Mouse (Mus musculus): ENCODE results near the gene Arhgef10l. TPM values are rescaled to one million over a fixed set of nuclear protein-coding genes. Genes with fewer than 3 reads are reported as not detected.

Gene Arhgef10l
- polyA plus RNA-seq, 2 experiments from 2014 or later = 0.16 TPM; not detected in 1

- ATAC-seq = no peak
Observed at GRCm38 (mm10) chr4:140520719-140521118, 145.1 kb downstream of the Arhgef10l start.

GRCm38 (mm10) chr4:140513797-140514196 lies 152.0 kb downstream of the Arhgef10l start:
- ATAC-seq = no peak

GRCm38 (mm10) chr4:140509856-140510255 lies 156.0 kb downstream of the Arhgef10l start:
- ATAC-seq = no peak

DNA sequence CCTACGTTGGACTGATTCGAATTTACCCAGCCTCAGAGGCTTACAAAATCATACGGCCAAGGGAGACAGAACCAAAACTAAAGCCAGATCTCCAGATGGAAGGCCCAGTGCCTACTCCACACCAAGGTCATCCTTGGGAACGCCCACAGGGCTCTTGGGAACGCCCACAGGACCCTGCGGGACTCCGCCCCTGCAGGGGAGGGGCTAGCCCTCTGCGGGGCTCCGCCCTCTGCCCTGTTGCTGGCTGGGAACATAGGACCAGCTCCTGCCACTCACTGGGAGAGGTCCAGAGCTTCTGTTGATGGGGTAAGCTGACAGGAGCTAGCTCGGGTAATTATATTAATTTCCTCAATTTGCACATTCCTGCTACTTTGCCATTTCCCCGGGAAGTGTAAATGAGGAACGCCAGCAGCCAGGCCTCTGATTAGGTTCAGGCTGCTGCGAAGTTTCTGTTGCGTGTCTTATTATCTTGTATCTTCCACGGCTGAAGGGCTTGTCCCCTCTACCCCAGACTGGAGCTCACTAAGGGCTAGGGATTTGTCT lies 158.6 kb downstream of the Arhgef10l start:
- no peak for ATAC-seq

GRCm38 (mm10) chr4:140505608-140506002 lies 160.2 kb downstream of the Arhgef10l start:
- ATAC-seq = no peak

- ATAC-seq = no peak
Observed at GRCm38 (mm10) chr4:140504921-140505607, 160.7 kb downstream of the Arhgef10l start.

DNA sequence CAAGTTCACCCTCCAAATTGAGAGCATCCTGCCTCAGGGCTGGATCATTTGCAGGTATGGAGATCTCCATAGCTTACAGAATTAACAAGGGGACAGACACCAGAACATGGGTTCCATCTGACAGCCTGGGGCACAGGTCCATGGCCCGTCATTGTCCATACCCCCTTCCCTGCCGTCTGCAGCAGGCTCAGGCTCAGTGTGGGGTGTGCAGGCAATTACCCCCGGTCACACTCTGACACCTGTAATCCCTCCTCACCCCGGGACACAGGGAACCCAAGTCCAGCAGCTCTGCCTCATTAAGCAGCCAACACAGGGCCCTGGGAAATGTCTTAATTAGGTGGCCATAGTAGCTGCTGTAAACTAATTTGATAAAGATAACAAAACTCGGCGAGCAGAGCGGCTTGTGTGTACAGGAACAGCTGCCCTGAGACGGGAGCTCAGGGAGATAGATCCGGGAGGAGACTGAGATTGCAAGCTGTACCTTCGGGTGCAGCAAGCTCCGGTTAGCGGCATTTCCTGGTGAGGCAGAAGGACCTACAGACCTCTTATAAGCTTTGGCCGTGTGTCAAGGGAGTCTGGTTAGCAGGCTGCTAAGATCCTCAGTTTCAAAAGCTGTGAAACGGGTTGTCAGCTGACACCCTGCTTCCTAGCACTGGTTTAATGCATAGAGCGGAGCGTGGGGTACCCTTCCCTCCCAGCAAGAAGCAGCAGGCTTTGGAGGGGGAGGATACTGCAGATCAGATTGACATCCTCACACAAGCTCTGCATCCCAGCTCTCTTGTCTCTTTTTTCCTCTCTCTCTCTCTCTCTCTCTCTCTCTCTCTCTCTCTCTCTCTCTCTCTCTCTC lies 161.5 kb downstream of the Arhgef10l start:
- no peak for ATAC-seq

GRCm38 (mm10) chr4:140500766-140501165 lies 165.0 kb downstream of the Arhgef10l start:
- ATAC-seq = no peak

- no peak for ATAC-seq
Observed at GRCm38 (mm10) chr4:140499571-140499970, 166.2 kb downstream of the Arhgef10l start.

- no peak for ATAC-seq
Observed at GRCm38 (mm10) chr4:140497169-140497568, 168.6 kb downstream of the Arhgef10l start.

DNA sequence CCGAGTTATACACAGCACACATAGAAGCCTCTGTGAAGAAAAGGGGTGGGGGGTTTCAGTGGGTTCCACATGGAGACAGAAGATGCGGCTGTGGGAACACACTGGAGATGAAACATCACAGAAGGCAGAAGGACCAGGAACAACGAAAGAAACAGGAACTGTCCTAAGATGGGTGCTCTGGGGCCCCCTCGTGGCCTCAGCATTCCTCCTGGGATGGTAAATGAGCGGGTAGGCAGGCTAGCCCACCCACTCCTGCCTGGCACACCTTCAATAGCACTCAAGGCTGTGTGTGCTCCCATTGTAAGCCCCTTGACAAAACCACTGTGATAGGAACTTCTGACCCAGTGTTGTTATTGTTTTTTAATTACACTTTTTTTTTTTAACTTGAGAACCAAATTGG lies 174.3 kb downstream of the Arhgef10l start:
- no peak for ATAC-seq

DNA sequence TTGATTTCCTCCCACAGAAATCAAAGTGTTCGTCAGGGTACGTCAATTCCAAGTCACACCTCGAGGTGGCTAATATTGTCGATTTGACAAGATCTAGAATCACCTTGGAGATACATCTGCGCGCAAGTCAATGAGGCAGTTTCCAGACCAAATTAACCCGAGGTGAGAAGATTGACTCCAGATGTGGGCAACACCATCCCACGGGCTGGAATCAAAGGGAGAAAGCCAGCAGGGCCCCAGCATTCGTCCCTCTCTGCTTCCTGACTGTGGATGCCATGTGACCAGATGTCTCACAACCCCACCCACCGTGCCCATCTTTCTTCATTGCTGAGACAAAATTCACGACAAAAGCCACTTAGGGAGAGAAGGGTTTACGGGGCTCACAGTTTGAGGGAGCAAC lies 180.4 kb downstream of the Arhgef10l start:
- ATAC-seq = no peak

- no peak for ATAC-seq
Observed at GRCm38 (mm10) chr4:140483134-140483533, 182.7 kb downstream of the Arhgef10l start.

- ATAC-seq = no peak
Observed at GRCm38 (mm10) chr4:140480369-140481067, 185.3 kb downstream of the Arhgef10l start.

GRCm38 (mm10) chr4:140475194-140475593 lies 190.6 kb downstream of the Arhgef10l start:
- ATAC-seq = no peak

- ATAC-seq = no peak
Observed at GRCm38 (mm10) chr4:140469760-140470452, 195.9 kb downstream of the Arhgef10l start.

DNA sequence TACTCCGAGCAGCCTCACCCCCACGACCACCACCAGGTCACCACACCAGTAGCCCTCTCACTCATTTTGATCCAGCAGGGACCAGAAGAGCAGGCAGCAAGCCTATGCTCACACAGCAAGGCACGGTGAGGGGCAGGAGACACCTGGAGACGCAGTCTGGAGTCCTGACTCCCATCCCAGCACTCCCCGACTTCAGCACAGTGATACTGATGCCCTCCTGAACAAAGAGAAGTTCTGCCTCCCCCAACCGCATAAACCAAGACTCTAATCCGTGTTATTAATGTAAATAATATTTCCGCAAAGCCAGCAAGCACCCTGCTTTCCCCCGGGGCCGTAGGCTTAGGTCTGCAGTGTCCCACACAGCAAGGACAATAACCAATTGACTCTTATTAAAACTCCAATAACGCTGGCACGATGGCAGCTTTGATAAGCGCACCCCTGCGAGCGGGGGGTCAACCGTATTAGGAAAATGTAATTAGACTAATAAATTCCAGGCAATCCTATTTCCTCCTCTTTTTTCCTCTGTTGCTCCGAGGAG lies 198.5 kb downstream of the Arhgef10l start:
- ATAC-seq = no peak

Other genes starting within 250 kb of the Arhgef10l start
- gene Rcc2, start 34.5 kb upstream of the Arhgef10l start, polyA plus RNA-seq (2017; shearing (Covaris generic)) = 10 to 100 TPM; 18.7 to 20.4 TPM
- gene Padi6, start 76.6 kb upstream of the Arhgef10l start, polyA plus RNA-seq (2017; shearing (Covaris generic)) = not detected
- under 1 TPM; 0.30 to 0.85 TPM for gene Padi4, start 108.2 kb upstream of the Arhgef10l start, polyA plus RNA-seq (2017; shearing (Covaris generic))
- gene Padi3, start 144.6 kb upstream of the Arhgef10l start, polyA plus RNA-seq (2017; shearing (Covaris generic)) = under 1 TPM; 0.15 to 0.32 TPM
- gene Padi1, start 179.8 kb upstream of the Arhgef10l start, polyA plus RNA-seq (2017; shearing (Covaris generic)) = under 1 TPM; 0.61 to 0.63 TPM
- 10 to 100 TPM; 11.4 to 13.8 TPM for gene Padi2, start 240.3 kb upstream of the Arhgef10l start, polyA plus RNA-seq (2017; shearing (Covaris generic))

Data from CD4-positive, CD25-positive, alpha-beta regulatory T cell, adult 4 months (primary cell).